17 mouse cellular contexts compared by ENCODE assay signal in genomic region chr19:28111263-28112180, GRCm38 (mm10).
DNase-seq lines count a peak whose midpoint lies in the region; ATAC-seq and TF ChIP-seq lines count a peak whose summit lies in the region.
"Had no signal": no experiment of that assay in that cellular context is flagged by ENCODE, and none has a peak within 500 bp of the region (broad histone marks: within the 10 kb centered on the region; RNA-seq: fewer than 3 reads in every experiment).

No protein-coding gene starts in this region.

- intact Hi-C loops in heart, adult 2 months (cut with DNase I): no loop called here

- no peak for TF ChIP-seq POLR2A in heart, adult 2 months (IDR thresholded peaks at IDR 0.05; ENCODE audit: insufficient read depth, low read depth, low read length)

- no peak overlapping the region for H3K27ac ChIP-seq in heart, adult 2 months
- H3K27ac ChIP-seq in heart, embryonic 10.5 days: no peak overlapping the region
- H3K27ac ChIP-seq in limb, embryonic 11.5 days (replicated peaks; ENCODE audit: low read depth, low read length): no peak overlapping the region
- H3K27ac ChIP-seq in limb, embryonic 10.5 days: no peak overlapping the region
- H3K27ac ChIP-seq: forebrain, embryonic 15.5 days; neural tube, embryonic 15.5 days had no signal

- H3K79me2 ChIP-seq in heart, adult 2 months (replicated peaks; ENCODE audit: control insufficient read depth, insufficient read depth, low read length): no peaks in the 10 kb centered on the region

- no peak overlapping the region for H3K4me2 ChIP-seq in limb, embryonic 11.5 days (ENCODE audit: low read depth, severe bottlenecking)
- H3K4me2 ChIP-seq: forebrain, embryonic 15.5 days; heart, embryonic 11.5 days; neural tube, embryonic 15.5 days had no signal

- no peak overlapping the region for H3K9ac ChIP-seq in heart, adult 2 months (ENCODE audit: low read depth, low read length)
- no peak overlapping the region for H3K9ac ChIP-seq in limb, embryonic 11.5 days (ENCODE audit: low read length)
- H3K9ac ChIP-seq: forebrain, embryonic 15.5 days; neural tube, embryonic 15.5 days had no signal

- no peak for TF ChIP-seq EP300 in heart, adult 2 months (IDR thresholded peaks at IDR 0.05; ENCODE audit: insufficient read depth, low read depth, low read length)

- H3K4me1 ChIP-seq in heart, adult 2 months (ENCODE audit: control insufficient read depth, insufficient read depth, low read length): no peaks in the 10 kb centered on the region
- H3K4me1 ChIP-seq in heart, embryonic 10.5 days: no peaks in the 10 kb centered on the region
- H3K4me1 ChIP-seq in limb, embryonic 11.5 days (ENCODE audit: control insufficient read depth, insufficient read depth, low read length): no peaks in the 10 kb centered on the region
- H3K4me1 ChIP-seq in limb, embryonic 10.5 days: peaks cover 13% of the 10 kb centered on the region
- H3K4me1 ChIP-seq: forebrain, embryonic 15.5 days; megakaryocyte, embryonic 14.5 days; neural tube, embryonic 15.5 days had no signal

- H3K9me3 ChIP-seq in heart, embryonic 10.5 days: no peaks in the 10 kb centered on the region
- no peaks in the 10 kb centered on the region for H3K9me3 ChIP-seq in limb, embryonic 11.5 days (ENCODE audit: control insufficient read depth, low read length)
- H3K9me3 ChIP-seq in limb, embryonic 10.5 days (replicated peaks): no peaks in the 10 kb centered on the region
- H3K9me3 ChIP-seq: forebrain, embryonic 15.5 days; neural tube, embryonic 15.5 days had no signal

- no peak for DNase-seq in heart, adult 2 months
- no peak for DNase-seq in heart, embryonic 10.5 days (ENCODE audit: low spot score)
- peak; percentile 48 for DNase-seq in limb, embryonic 11.5 days (ENCODE audit: low spot score)
- no peak for DNase-seq in limb, embryonic 10.5 days (ENCODE audit: low spot score)
- peak; percentile 57 for DNase-seq in NIH3T3 (ENCODE audit: low read depth)
- DNase-seq in hindlimb bud, embryonic 11.5 days (ENCODE audit: extremely low spot score, low read depth, low spot score): peak; percentile 53
- DNase-seq in ovary, postnatal 36 days (ENCODE audit: low spot score): no peak
- DNase-seq in spleen, adult 12 weeks (ENCODE audit: low spot score): no peak
- DNase-seq: adrenal gland, postnatal 14 days; left cerebral cortex, postnatal 4 days; retina, postnatal 1 day; thymus, adult 2 months had no signal

- H3K4me3 ChIP-seq in heart, adult 2 months: no peak overlapping the region
- no peak overlapping the region for H3K4me3 ChIP-seq in heart, embryonic 10.5 days
- H3K4me3 ChIP-seq in limb, embryonic 11.5 days (ENCODE audit: low read depth, low read length): no peak overlapping the region
- no peak overlapping the region for H3K4me3 ChIP-seq in limb, embryonic 10.5 days
- H3K4me3 ChIP-seq: forebrain, embryonic 15.5 days; neural tube, embryonic 15.5 days had no signal

- ATAC-seq in limb, embryonic 11.5 days (ENCODE audit: insufficient number of reproducible peaks, low FRiP score, low TSS enrichment, low read depth): peak; percentile 65
- ATAC-seq: forebrain, embryonic 15.5 days; intestine, embryonic 16.5 days had no signal

- no peaks in the 10 kb centered on the region for H3K36me3 ChIP-seq in heart, adult 2 months (ENCODE audit: control insufficient read depth, insufficient read depth, low read length)
- no peaks in the 10 kb centered on the region for H3K36me3 ChIP-seq in heart, embryonic 10.5 days
- no peaks in the 10 kb centered on the region for H3K36me3 ChIP-seq in limb, embryonic 11.5 days (ENCODE audit: control insufficient read depth, insufficient read depth, low read length)
- no peaks in the 10 kb centered on the region for H3K36me3 ChIP-seq in limb, embryonic 10.5 days
- H3K36me3 ChIP-seq: forebrain, embryonic 15.5 days; neural tube, embryonic 15.5 days had no signal

- peak; percentile 43 for TF ChIP-seq CTCF in heart, adult 2 months (IDR thresholded peaks at IDR 0.05)

- 78% methylated on average over 10 of the region's 10 CpGs for WGBS in heart, adult 2 months
- 77% methylated on average over 10 of the region's 10 CpGs for WGBS in heart, embryonic 10.5 days
- whole genome bisulfite sequencing in limb, embryonic 11.5 days: 55% methylated on average over 10 of the region's 10 CpGs
- WGBS in limb, embryonic 10.5 days: 72% methylated on average over 10 of the region's 10 CpGs

- no peaks in the 10 kb centered on the region for H3K27me3 ChIP-seq in heart, adult 2 months (ENCODE audit: control insufficient read depth, insufficient read depth, low read length)
- H3K27me3 ChIP-seq in heart, embryonic 10.5 days (ENCODE audit: insufficient read depth, poor library complexity, severe bottlenecking): no peaks in the 10 kb centered on the region
- no peaks in the 10 kb centered on the region for H3K27me3 ChIP-seq in limb, embryonic 11.5 days (ENCODE audit: control insufficient read depth, insufficient read depth, low read length)
- 0 out of 2 replicates have a peak, but pooled peaks cover 5% of the 10 kb centered on the region for H3K27me3 ChIP-seq in limb, embryonic 10.5 days (ENCODE audit: low read depth, poor library complexity, severe bottlenecking)
- H3K27me3 ChIP-seq: forebrain, embryonic 15.5 days; megakaryocyte, embryonic 14.5 days; neural tube, embryonic 15.5 days had no signal

Comparison
In these comparisons a context has a peak if more than half of its experiments do, and no peak if none do; other contexts are left out.
1. DNase-seq: peak in limb, embryonic 11.5 days (single experiment), NIH3T3 (single experiment) and hindlimb bud, embryonic 11.5 days (single experiment); none in heart, adult 2 months (0 of 2), heart, embryonic 10.5 days (single experiment), limb, embryonic 10.5 days (single experiment), ovary, postnatal 36 days (single experiment) and spleen, adult 12 weeks (single experiment).